Mouse (Mus musculus) intestine, embryonic 15.5 days (tissue): ENCODE data around the gene Dars. TPM values are rescaled to one million over a fixed set of nuclear protein-coding genes. Genes with fewer than 3 reads are reported as not detected.

Experiments
- ATAC-seq: fragments of 200-750 bp; cut with Nextera tagmentation; 2 replicates; pipeline ENCODE4 v1.8.0; 2017; ENCODE audit warnings: moderate TSS enrichment, moderate library complexity
- H3K27ac ChIP-seq: fragments of 300-500 bp; sonication (generic); 2 replicates; pipeline ENCODE4 v1.5.1; 2015; ENCODE audit warnings: mild to moderate bottlenecking, inconsistent platforms
- H3K27me3 ChIP-seq: fragments of 300-500 bp; sonication (generic); replicated peaks from 2 replicates; pipeline ENCODE4 v1.6.1; 2015; ENCODE audit warnings: inconsistent platforms
- H3K36me3 ChIP-seq: fragments of 300-500 bp; sonication (generic); 2 replicates; pipeline ENCODE4 v1.6.1; 2015; ENCODE audit warnings: inconsistent platforms
- H3K4me1 ChIP-seq: fragments of 300-500 bp; sonication (generic); replicated peaks from 2 replicates; pipeline ENCODE4 v1.6.1; 2015; ENCODE audit warnings: inconsistent platforms
- H3K4me2 ChIP-seq: fragments of 300-500 bp; sonication (generic); replicated peaks from 2 replicates; pipeline ENCODE4 v1.6.1; 2015; ENCODE audit warnings: mild to moderate bottlenecking, inconsistent platforms
- H3K4me3 ChIP-seq: fragments of 300-500 bp; sonication (generic); replicated peaks from 2 replicates; pipeline ENCODE4 v1.5.1; 2015; ENCODE audit warnings: inconsistent platforms
- H3K9ac ChIP-seq: fragments of 300-500 bp; sonication (generic); 2 replicates; pipeline ENCODE4 v1.6.1; 2015; ENCODE audit warnings: inconsistent platforms
- H3K9me3 ChIP-seq: fragments of 300-500 bp; sonication (generic); 2 replicates; pipeline ENCODE4 v1.6.1; 2016; ENCODE audit warnings: inconsistent platforms
- WGBS: fragments of 180-500 bp; shearing (Covaris S2); methylation state at CpG from one replicate; pipeline ENCODE4 v1.1.7; 2015; 5-methylcytosine and 5-hydroxymethylcytosine counted together
- polyA plus RNA-seq: library from polyadenylated mRNA; unstranded; fragments of >200 nt; fragmentation: Nextera tagmentation; extraction: Ambion mirVana; gene quantifications from 2 replicates; pipeline ENCODE4 v1.2.1, GENCODE M21; 2015

Dars gene
- polyA plus RNA-seq, 1 experiment from 2014 or later, result 200 TPM

DNA sequence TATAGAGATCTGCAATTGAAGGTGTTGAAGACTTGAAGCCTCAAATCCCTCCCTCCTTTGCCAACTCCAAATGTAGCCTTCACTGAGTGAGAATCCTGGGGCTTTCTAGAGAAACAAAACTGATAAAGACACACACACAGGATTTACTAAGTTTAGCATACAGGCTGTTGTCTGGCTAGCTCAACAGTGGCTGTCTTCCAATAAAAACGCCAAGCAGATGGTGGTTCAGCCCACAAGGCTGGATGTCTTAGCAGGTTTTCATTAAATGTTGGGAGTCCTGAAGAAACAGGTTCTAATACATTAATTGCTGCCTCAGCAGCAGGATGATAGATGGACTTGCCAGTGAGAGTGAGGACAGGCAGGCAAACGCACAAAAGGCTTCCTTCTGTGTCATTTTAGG, 56.6 kb downstream of the Dars start:
- Histone ChIP-seq H3K4me1 (peaks cover 19% of the 10 kb centered on the region; the same call in 1 of the 2 replicates), H3K9me3 (no peaks in the 10 kb centered on the region), H3K4me2 (no peak overlapping the region), H3K4me3 (no peak overlapping the region), H3K27me3 (no peaks in the 10 kb centered on the region), H3K36me3 (peaks cover 13% of the 10 kb centered on the region), H3K9ac (no peak overlapping the region), H3K27ac (no peak overlapping the region)
- WGBS, result 64% methylated on average over 2 of the region's 2 CpGs
- no peak for ATAC-seq

- WGBS, result 2% methylated on average over 38 of the region's 38 CpGs
- H3K4me2 ChIP-seq, result peak within 1 kb of the TSS; percentile 61
- H3K36me3 ChIP-seq, result peaks cover 11% of the 10 kb centered on the region; the same call in 1 of the 2 replicates
- no peaks in the 10 kb centered on the region for H3K27me3 ChIP-seq
- H3K4me3 ChIP-seq, result peak within 1 kb of the TSS; percentile 84
- H3K9me3 ChIP-seq, result no peaks in the 10 kb centered on the region
- H3K9ac ChIP-seq, result peak within 1 kb of the TSS; percentile 84
- ATAC-seq, result peak; percentile 98
- peaks cover 19% of the 10 kb centered on the region; the same call in 1 of the 2 replicates for H3K4me1 ChIP-seq
- H3K27ac ChIP-seq, result peak within 1 kb of the TSS; percentile 95
These were observed 57.4 kb downstream of the Dars start, which contains the start of gene Mcm6 for GRCm38 (mm10) chr1:128359554-128360376. Gene Mcm6 (minus strand): TSS chr1:128359664.

DNA sequence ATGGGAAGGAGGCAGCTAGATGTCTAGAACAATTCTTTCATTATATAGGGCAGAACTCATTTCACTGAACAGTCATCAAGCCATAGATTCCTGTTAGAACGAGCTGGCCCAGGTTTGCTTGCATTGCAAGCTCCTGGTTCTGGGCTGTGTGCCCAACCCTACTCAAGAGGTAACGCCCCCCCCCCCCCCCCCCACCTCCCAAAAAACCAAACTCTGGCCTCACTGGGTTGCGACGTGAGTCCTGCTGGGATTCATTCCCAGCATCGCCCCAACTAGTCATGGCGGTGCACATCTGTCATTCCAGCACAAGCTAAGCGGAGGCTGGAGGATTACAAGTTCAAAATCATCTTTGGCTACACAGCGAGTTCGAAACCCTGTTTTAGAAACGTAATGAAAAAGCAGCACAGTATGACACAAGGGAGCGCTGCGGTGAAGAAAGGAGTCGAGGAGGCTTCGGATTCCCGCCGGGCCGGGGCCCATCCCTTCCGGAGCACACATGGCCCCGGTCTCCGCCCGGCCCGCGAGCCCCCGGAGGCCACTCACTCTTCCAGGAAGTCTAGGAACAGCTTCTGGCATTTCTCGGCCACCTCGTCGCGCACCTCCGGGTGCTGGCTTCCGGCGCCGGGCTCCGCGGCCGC, 58.1 kb downstream of the Dars start:
- Histone ChIP-seq H3K27ac (peak overlapping the region; percentile 95), H3K27me3 (no peaks in the 10 kb centered on the region), H3K4me2 (peak overlapping the region; percentile 61), H3K36me3 (peaks cover 11% of the 10 kb centered on the region; the same call in 1 of the 2 replicates), H3K4me3 (peak overlapping the region; percentile 84), H3K9me3 (no peaks in the 10 kb centered on the region), H3K9ac (peak overlapping the region; percentile 84), H3K4me1 (peaks cover 19% of the 10 kb centered on the region; the same call in 1 of the 2 replicates)
- peak; percentile 87 for ATAC-seq
- WGBS, result under 1% methylated on average over 35 of the region's 35 CpGs

DNA sequence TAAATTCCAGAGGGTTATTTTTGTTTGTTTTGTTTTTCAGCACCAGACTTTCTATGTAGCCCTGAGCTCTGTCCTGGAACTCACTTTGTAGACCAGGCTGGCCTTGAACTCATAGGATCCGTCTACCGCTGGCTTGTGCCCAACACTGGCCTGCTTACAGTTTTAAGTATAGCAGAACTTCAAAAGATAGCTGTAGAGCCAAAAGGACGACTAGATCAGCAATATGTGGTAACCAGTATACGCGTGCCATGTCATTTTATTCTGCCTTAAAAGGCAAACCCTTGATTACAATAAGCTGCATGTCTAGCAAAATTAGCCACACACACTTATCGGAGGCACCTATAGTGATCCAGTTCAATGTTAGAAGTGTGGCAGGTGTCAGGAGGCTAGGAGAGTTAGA, 58.9 kb downstream of the Dars start:
- peak overlapping the region; percentile 24; the same call in 1 of the 2 replicates for H3K9ac ChIP-seq
- peaks cover 19% of the 10 kb centered on the region; the same call in 1 of the 2 replicates for H3K4me1 ChIP-seq
- ATAC-seq, result no peak
- H3K27ac ChIP-seq, result no peak overlapping the region
- H3K36me3 ChIP-seq, result peaks cover 17% of the 10 kb centered on the region
- no peaks in the 10 kb centered on the region for H3K9me3 ChIP-seq
- 53% methylated on average over 6 of the region's 6 CpGs for WGBS
- peak overlapping the region; percentile 84 for H3K4me3 ChIP-seq
- no peaks in the 10 kb centered on the region for H3K27me3 ChIP-seq
- peak overlapping the region; percentile 61 for H3K4me2 ChIP-seq

DNA sequence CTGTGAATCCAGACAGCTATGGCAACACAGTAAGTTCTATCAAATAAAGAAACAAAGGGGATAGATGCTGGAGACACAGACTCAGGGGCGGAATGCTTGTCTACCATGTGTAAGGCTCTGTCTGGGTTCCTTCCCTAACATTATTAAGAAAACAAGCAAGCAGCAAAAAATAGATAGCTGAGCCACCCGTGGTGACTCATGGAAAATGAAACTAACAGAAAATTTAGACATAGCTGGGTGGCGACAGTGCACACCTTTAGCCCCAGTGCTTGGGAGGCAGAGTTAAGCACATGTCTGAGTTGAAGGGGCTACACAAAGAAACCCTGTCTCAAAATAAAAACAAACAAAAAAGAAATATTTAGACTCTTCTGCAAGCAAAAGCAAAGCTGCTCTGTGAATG, 59.7 kb downstream of the Dars start:
- 0 out of 2 replicates have a peak overlapping the region, but pooled peaks have one; percentile 4 for H3K27ac ChIP-seq
- no peaks in the 10 kb centered on the region for H3K27me3 ChIP-seq
- no peak for ATAC-seq
- peak overlapping the region; percentile 11 for H3K9ac ChIP-seq
- H3K4me3 ChIP-seq, result peak overlapping the region; percentile 84
- H3K9me3 ChIP-seq, result no peaks in the 10 kb centered on the region
- peak overlapping the region; percentile 61 for H3K4me2 ChIP-seq
- whole genome bisulfite sequencing, result 27% methylated on average over 3 of the region's 3 CpGs
- H3K4me1 ChIP-seq, result peaks cover 19% of the 10 kb centered on the region; the same call in 1 of the 2 replicates
- H3K36me3 ChIP-seq, result peaks cover 18% of the 10 kb centered on the region

- Histone ChIP-seq H3K4me1 (peaks cover 16% of the 10 kb centered on the region; the same call in 1 of the 2 replicates), H3K4me2 (no peak overlapping the region), H3K4me3 (no peak overlapping the region), H3K27ac (no peak overlapping the region), H3K36me3 (peaks cover 30% of the 10 kb centered on the region), H3K9me3 (no peaks in the 10 kb centered on the region), H3K27me3 (no peaks in the 10 kb centered on the region), H3K9ac (no peak overlapping the region)
- 77% methylated on average over 3 of the region's 3 CpGs for WGBS
- no peak for ATAC-seq
These were observed 64.1 kb downstream of the Dars start for GRCm38 (mm10) chr1:128353092-128353491.

DNA sequence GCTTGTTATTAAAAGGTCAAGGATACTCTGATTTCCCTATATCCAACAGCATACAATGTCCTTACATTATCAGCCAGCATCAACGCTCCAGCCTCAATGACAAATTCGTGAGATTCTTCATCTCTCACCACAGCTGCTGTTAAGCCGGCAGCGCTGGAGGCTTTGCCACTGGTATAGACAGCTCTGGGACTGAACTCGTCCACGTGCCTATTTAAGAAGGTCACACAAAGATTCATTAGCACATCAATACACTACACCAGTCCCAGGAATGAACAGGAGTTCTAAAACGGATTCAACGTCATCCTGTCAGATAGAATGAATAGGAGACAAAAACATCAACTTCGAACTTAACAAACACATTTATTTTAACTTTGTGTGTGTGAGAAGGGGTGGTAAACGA, 72.9 kb downstream of the Dars start:
- no peak overlapping the region for H3K27ac ChIP-seq
- H3K27me3 ChIP-seq, result no peaks in the 10 kb centered on the region
- no peak for ATAC-seq
- no peak overlapping the region for H3K4me3 ChIP-seq
- H3K4me2 ChIP-seq, result no peak overlapping the region
- WGBS, result 90% methylated on average over 10 of the region's 10 CpGs
- no peak overlapping the region for H3K9ac ChIP-seq
- H3K36me3 ChIP-seq, result peaks cover 32% of the 10 kb centered on the region
- no peaks in the 10 kb centered on the region for H3K4me1 ChIP-seq
- H3K9me3 ChIP-seq, result no peaks in the 10 kb centered on the region

DNA sequence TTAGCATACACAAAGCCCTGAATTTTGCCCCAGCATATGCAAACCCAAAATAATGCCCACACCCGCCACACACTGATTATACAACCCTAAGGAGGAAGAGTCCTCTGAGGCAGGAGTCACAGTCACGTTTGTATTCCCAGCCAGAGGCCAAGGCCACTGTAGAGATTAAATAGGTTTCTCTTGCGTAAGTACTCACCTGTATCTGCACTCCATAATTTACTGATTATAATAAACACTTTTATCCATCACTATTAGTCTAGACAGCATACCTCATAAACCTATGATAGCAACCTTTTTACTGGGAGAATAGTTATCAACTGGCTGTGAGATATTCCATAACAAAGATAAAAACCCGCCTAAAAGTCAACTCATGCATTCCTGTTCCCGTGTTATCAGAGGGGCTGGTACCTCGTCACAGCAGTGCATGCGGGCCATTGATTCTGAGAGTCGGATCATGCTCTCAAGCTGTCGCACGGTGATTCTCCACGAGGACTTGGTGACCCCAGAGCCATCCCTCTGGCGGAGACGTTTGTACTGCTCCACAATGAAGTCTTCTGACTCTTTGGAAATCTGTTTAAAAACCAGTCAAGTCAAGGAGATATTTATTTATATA, 79.4 kb downstream of the Dars start:
- no peak overlapping the region for H3K4me2 ChIP-seq
- no peak overlapping the region for H3K9ac ChIP-seq
- H3K27me3 ChIP-seq, result no peaks in the 10 kb centered on the region
- H3K36me3 ChIP-seq, result peaks cover 32% of the 10 kb centered on the region
- ATAC-seq, result peak; percentile 86
- H3K27ac ChIP-seq, result no peak overlapping the region
- no peaks in the 10 kb centered on the region for H3K4me1 ChIP-seq
- H3K4me3 ChIP-seq, result no peak overlapping the region
- WGBS, result 71% methylated on average over 13 of the region's 13 CpGs
- no peaks in the 10 kb centered on the region for H3K9me3 ChIP-seq

- Histone ChIP-seq H3K4me3 (no peak overlapping the region), H3K27ac (no peak overlapping the region), H3K4me1 (no peaks in the 10 kb centered on the region), H3K36me3 (peaks cover 23% of the 10 kb centered on the region), H3K4me2 (no peak overlapping the region), H3K27me3 (no peaks in the 10 kb centered on the region), H3K9me3 (no peaks in the 10 kb centered on the region), H3K9ac (no peak overlapping the region)
- 0 out of 2 replicates have a peak, but pooled peaks have one; percentile 21 for ATAC-seq
- WGBS, result 98% methylated on average over 1 of the region's 1 CpGs
These were observed 86.9 kb downstream of the Dars start for GRCm38 (mm10) chr1:128330313-128330712.

DNA sequence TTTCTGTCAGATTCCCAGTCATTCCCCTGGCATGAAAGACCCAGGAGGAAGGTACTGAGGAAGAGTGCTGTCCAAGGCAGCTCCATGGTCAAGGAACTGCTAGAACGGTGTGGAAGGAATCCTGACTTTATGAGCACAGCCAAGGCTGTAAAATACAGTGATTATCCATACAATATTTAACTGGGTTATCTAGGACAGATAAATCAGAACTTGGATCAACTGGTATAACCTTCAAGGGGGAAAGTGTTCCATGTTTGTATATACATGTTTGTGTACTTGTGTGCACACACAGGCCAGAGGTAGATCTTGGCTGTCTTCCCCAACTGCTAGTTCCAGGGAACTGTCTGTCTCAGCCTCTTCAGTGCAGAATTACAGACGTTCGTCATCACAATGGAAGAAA, 89.0 kb downstream of the Dars start, which contains the start of gene Lct:
Gene Lct (minus strand): TSS at position 101 of the 400 bp plus-strand sequence.
- H3K9me3 ChIP-seq, result no peaks in the 10 kb centered on the region
- H3K4me1 ChIP-seq, result no peaks in the 10 kb centered on the region
- ATAC-seq, result no peak; the same call in 1 of the 2 replicates
- H3K4me3 ChIP-seq, result no peak within 1 kb of the TSS
- 72% methylated on average over 3 of the region's 3 CpGs for WGBS
- no peaks in the 10 kb centered on the region for H3K27me3 ChIP-seq
- H3K36me3 ChIP-seq, result peaks cover 9% of the 10 kb centered on the region
- H3K4me2 ChIP-seq, result no peak within 1 kb of the TSS
- H3K9ac ChIP-seq, result no peak within 1 kb of the TSS
- no peak within 1 kb of the TSS for H3K27ac ChIP-seq

GRCm38 (mm10) chr1:128327165-128327564, 90.0 kb downstream of the Dars start:
- H3K27ac ChIP-seq, result no peak overlapping the region
- H3K9ac ChIP-seq, result no peak overlapping the region
- peaks cover 9% of the 10 kb centered on the region for H3K36me3 ChIP-seq
- no peak overlapping the region for H3K4me2 ChIP-seq
- H3K4me1 ChIP-seq, result no peaks in the 10 kb centered on the region
- WGBS, result 91% methylated on average over 1 of the region's 1 CpGs
- ATAC-seq, result no peak
- H3K27me3 ChIP-seq, result no peaks in the 10 kb centered on the region
- H3K9me3 ChIP-seq, result no peaks in the 10 kb centered on the region
- H3K4me3 ChIP-seq, result no peak overlapping the region

DNA sequence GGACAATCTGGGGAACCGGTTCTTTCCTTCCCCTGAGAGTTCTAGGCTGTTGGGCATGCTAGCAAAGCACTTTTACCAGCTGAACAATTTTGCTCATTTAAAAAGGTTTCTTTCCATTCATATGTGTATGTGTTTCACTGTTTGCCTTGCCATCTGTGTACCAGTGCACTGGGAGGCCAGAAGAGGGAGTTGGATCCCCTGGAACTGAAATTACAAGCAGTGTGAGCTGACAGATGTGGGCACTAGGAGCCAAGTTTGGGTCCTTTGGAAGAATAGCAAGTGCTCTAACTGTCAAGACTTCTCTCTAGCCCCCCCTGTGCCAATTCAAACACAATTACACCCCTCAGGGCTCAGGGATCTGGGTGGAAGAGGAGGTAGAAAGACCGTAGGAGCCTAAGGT, 92.4 kb downstream of the Dars start:
- H3K9me3 ChIP-seq, result no peaks in the 10 kb centered on the region
- H3K4me2 ChIP-seq, result no peak overlapping the region
- ATAC-seq, result no peak
- H3K4me3 ChIP-seq, result no peak overlapping the region
- no peak overlapping the region for H3K27ac ChIP-seq
- H3K36me3 ChIP-seq, result no peaks in the 10 kb centered on the region
- no peaks in the 10 kb centered on the region for H3K27me3 ChIP-seq
- no peaks in the 10 kb centered on the region for H3K4me1 ChIP-seq
- H3K9ac ChIP-seq, result no peak overlapping the region
- WGBS, result 94% methylated on average over 2 of the region's 2 CpGs
